Mouse (Mus musculus): ENCODE measurements around the gene Ldlrap1.
A peak's percentile ranks its signal among the peaks of the same experiment; 100 is the strongest.

Ldlrap1 gene

DNA sequence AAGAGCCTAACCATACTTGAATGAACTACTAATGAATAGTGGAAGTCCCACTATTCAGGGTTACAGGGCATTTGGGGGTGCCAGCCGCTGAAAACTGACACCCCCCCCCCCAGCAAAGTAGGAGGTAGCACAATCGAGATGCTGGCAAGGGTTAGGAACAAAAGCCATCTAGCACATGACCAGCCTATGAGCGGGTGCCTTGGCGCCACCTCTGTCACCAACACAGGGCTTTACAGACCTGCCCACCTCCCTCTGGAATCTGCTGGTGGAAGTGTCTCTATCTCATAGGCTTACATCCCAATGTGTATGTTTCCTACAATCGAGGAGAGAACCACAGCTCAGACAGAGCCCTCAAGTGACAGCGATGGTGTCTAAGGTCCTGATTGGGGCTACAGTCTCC, 17.0 kb downstream of the Ldlrap1 start:
- DNase-seq = no peak

DNA sequence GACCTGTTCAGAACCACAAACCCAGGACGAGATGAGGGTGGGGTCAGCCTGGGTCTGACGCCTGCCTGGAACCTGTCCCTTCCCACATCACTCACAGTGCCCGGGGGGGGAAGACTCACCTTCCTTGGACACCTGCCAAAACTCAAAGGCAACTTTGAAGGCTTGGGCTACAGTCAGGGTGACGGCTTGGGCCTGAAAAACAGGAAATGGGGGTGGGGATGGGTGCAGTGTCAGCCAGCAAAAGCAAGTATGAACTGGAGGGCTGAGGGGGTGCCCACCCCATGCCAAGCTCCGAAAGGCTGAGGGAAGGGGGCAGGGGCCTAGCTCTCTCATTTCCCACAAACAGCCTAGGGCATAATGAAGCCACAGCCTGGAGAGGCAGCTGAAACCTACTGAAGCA, 17.6 kb downstream of the Ldlrap1 start:
- no peak for DNase-seq

GRCm38 (mm10) chr4:134749301-134750030, 18.4 kb downstream of the Ldlrap1 start:
- peak in 1 of 2 experiments; percentile 34 for DNase-seq

- DNase-seq = peak in 1 of 2 experiments; percentile 45
Measured at GRCm38 (mm10) chr4:134745900-134746661, 21.7 kb downstream of the Ldlrap1 start.

- peak in 1 of 2 experiments; percentile 53 for DNase-seq
Measured at GRCm38 (mm10) chr4:134743881-134744633, 23.8 kb downstream of the Ldlrap1 start.

DNA sequence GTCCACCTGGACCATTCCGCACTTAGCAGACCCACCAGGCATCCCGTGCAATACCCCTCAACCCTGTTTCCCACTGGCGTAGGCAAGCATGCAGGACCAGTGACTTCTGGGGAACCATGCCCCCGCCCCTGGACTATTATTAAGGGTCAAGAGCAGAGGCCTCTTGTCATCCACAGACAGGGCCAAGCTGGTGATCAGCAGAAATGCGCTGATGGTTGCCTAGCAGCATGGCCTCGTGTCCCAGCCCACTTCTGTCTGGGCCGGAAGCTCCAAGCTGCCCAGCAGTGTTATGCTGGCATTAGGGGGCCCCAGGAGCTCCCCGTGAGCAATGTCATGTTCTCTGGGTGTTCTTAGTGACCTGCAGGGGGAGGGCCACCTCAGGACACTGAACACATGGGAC, 25.9 kb downstream of the Ldlrap1 start:
- peak in 1 of 2 experiments; percentile 58 for DNase-seq

- DNase-seq = no peak
Measured at GRCm38 (mm10) chr4:134740186-134740585, 27.6 kb downstream of the Ldlrap1 start.

GRCm38 (mm10) chr4:134739530-134739929, 28.3 kb downstream of the Ldlrap1 start:
- DNase-seq = no peak

- no peak for DNase-seq
Measured at GRCm38 (mm10) chr4:134737365-134737910, 30.4 kb downstream of the Ldlrap1 start.

DNA sequence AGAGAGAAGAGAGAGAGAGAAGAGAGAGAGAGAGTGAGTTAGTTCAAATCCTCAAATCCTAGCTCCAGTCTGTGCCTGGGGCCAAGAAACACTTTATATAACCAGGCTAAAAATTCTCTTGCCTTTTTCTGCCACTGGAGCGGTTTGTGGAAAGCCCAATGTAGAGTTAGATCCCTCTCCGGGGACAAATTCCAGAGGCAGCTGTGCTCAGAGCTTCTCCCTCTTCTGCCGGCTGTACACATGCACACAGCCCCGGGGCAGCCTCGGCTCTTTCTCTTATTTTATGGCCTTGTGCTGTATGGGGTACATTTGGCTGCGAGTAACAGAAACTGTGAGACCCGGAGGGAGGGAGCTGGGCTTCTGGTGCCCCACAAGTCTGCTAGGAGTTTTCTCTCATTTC, 31.7 kb downstream of the Ldlrap1 start:
- no peak for DNase-seq

GRCm38 (mm10) chr4:134734629-134735081, 33.2 kb downstream of the Ldlrap1 start:
- DNase-seq = peak in 1 of 2 experiments; percentile 54

- DNase-seq = peak; percentile 77 to 85
Measured at GRCm38 (mm10) chr4:134734038-134734628, 33.7 kb downstream of the Ldlrap1 start.

- no peak for DNase-seq
Measured at GRCm38 (mm10) chr4:134733371-134733770, 34.5 kb downstream of the Ldlrap1 start.

DNA sequence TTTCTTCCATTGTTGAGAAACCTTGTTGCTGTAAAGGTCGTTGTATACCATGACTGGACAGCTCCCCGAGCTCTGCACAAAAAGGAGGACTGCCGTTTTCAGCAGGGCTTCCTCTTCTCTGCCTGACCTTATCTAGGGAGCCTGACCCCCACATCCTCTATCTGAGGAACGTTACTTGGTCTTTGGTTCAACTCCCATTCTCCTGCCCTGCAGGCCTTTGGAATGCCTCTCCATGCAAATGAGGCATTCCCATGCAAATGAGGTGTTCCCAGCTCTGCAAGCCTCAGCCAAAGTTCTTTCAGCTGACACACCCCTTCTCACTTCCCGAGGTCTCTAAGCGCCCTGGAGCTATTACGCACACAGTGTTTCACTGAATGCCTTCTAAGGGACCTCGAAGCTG, 37.7 kb downstream of the Ldlrap1 start:
- DNase-seq = peak; percentile 41 to 52

GRCm38 (mm10) chr4:134725735-134726345, 42.0 kb downstream of the Ldlrap1 start:
- peak; percentile 46 to 51 for DNase-seq

DNA sequence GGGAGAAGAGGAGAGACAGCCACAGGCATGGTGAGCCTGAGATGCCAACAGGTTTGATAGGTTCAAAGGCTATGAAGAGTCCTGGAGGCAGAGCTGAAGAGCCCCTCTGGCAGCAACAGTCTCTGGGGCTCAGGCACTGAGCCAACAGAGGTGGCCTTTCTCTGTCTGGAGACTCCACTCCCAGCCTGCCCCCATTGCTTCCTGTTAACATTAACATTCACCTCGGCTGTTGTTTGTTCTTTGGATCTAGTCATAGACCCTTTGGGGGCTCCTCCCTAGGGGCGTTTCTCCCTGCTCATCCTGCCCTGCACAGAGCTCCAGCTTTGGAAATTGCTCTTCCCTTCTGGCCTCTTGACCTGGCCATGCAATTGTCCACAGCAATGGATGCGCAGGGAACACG, 42.9 kb downstream of the Ldlrap1 start:
- peak; percentile 27 to 57 for DNase-seq

- DNase-seq = peak; percentile 39 to 45
Measured at GRCm38 (mm10) chr4:134723251-134723650, 44.6 kb downstream of the Ldlrap1 start.

DNA sequence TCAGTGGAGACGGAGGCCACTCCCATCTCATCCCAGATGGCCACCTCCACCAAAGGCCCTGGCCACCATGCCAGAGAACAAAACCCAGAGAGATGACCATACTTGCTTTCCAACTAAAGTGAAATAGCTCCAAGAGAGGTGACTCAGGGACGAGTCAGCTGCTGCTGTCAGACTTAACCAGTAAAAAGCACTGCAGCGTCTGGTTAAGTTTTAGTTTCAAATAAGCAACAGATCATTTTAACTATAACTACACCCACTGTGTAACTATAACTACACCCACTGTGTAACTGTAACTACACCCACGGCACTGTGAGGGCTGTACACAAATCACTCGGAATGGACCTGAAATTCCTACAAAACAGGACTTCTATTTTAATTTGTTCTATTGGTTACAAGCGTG, 46.7 kb downstream of the Ldlrap1 start:
- DNase-seq = no peak

DNA sequence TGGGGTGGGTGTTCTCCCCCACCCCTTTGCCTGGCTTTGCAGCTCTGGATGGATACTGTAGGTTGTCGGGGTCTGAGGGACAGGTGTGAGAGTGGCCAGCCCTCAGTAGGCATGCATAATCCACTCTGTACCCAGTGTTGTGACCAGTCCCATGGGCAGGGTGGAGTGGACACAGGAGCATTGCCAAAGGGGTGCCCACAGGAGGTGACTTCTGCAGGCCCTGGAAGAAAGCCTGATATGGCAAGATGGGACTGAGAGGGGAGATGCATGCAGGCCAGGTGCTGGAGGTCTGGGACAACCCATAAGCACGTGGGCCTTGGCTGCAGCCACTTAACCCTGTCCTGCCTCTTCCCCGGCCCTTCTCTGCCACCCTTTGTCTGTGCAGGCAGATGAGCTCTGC, 47.5 kb downstream of the Ldlrap1 start:
- DNase-seq = no peak

- no peak for DNase-seq
Measured at GRCm38 (mm10) chr4:134719489-134719888, 48.3 kb downstream of the Ldlrap1 start.

DNA sequence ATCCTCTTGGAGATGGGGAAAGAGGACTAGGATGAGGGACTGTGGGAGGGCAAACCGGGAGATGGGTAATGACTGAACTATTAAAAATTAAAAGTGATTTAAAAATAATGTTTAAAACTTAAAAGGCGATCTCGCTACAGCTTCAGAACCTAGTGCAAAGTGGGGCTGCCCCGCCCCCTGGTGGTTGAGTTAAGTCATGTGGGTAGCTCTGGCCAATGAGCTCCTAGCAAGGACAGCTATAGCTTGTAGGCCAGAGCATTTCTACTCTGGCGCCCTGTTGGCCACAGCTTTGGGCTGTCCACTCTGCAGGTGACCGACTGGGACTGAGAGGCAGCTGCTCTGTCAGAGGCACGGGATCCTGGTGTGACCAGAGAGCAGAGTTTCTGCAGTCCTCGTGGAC, 53.9 kb downstream of the Ldlrap1 start:
- peak; percentile 89 to 93 for DNase-seq

DNA sequence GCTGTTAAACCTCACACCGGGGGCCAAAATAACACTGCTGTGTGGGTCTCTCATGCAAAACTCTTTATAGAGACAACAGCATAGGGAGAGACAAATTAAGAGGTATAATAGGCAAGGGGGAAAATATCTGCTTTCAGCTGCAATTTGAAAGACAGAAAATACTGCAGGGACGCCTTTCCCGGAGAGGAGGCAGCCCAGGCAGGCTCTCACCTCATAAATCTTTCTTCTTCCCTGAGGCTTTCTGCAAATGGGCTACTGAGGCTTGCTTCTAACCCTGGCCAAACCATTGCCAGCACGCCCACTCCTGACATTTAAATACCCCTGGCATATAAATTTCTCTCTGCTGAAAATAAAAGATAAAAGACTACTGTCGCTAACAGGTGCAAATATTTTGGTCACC, 62.5 kb downstream of the Ldlrap1 start:
- DNase-seq = no peak
